Mouse (Mus musculus) adrenal gland, adult 18-20 months (tissue): ENCODE measurements at regions not wholly inside any gene's neighbourhood (a gene's known extent, or its start where the extent isn't known, plus 50 kb on each side); places are given as distances from the start of the nearest gene placed in this dataset.
"Not testable (repeated sequence)": the region's sequence is repeated elsewhere in the genome, so short reads cannot be mapped to it uniquely, and the experiment has no call there.

Experiments used
- DNase-seq, 2 experiments: peaks; one replicate each; pipeline ENCODE4 v3.0.0; 2021 to 2022; ENCODE audit warnings: low spot score in 2 of 2

GRCm38 (mm10) chr8:39833251-39833650 lies 841.6 kb upstream of the Adam24 start:
- no peak for DNase-seq

- no peak for DNase-seq
Observed at GRCm38 (mm10) chr8:39846854-39847253, 828.0 kb upstream of the Adam24 start.

- no peak for DNase-seq
Observed at GRCm38 (mm10) chr8:39862544-39862943, 812.3 kb upstream of the Adam24 start.

GRCm38 (mm10) chr8:39902251-39902650 lies 772.6 kb upstream of the Adam24 start:
- no peak for DNase-seq

- no peak for DNase-seq
Observed at GRCm38 (mm10) chr8:39912926-39913325, 762.0 kb upstream of the Adam24 start.

GRCm38 (mm10) chr8:39921336-39921735 lies 753.5 kb upstream of the Adam24 start:
- no peak for DNase-seq

GRCm38 (mm10) chr8:39923741-39924140 lies 751.1 kb upstream of the Adam24 start:
- no peak for DNase-seq

GRCm38 (mm10) chr8:39950178-39950896 lies 724.5 kb upstream of the Adam24 start:
- DNase-seq, result no peak

GRCm38 (mm10) chr8:39954497-39954896 lies 720.4 kb upstream of the Adam24 start:
- no peak for DNase-seq

- no peak for DNase-seq
Observed at GRCm38 (mm10) chr8:39954924-39955323, 720.0 kb upstream of the Adam24 start.

- DNase-seq, result no peak
Observed at GRCm38 (mm10) chr8:40005207-40005837, 669.6 kb upstream of the Adam24 start.

GRCm38 (mm10) chr8:40019281-40019943 lies 655.5 kb upstream of the Adam24 start:
- no peak for DNase-seq

- DNase-seq, result no peak
Observed at GRCm38 (mm10) chr8:40064145-40064544, 610.7 kb upstream of the Adam24 start.

GRCm38 (mm10) chr8:40071131-40071530 lies 603.7 kb upstream of the Adam24 start:
- no peak for DNase-seq

GRCm38 (mm10) chr8:40080976-40081375 lies 593.9 kb upstream of the Adam24 start:
- DNase-seq, result not testable (repeated sequence)

- DNase-seq, result no peak
Observed at GRCm38 (mm10) chr8:40084129-40084528, 590.7 kb upstream of the Adam24 start.

GRCm38 (mm10) chr8:40089377-40089776 lies 585.5 kb upstream of the Adam24 start:
- DNase-seq, result no peak

- DNase-seq, result no peak
Observed at GRCm38 (mm10) chr8:40124402-40124801, 550.5 kb upstream of the Adam24 start.

GRCm38 (mm10) chr8:40127141-40127540 lies 547.7 kb upstream of the Adam24 start:
- no peak for DNase-seq

- DNase-seq, result no peak
Observed at GRCm38 (mm10) chr8:40132662-40133257, 542.1 kb upstream of the Adam24 start.

GRCm38 (mm10) chr8:40150911-40151797 lies 523.7 kb upstream of the Adam24 start:
- peak; percentile 62 to 72 for DNase-seq
